Mouse (Mus musculus) inflammation-experienced regulatory T-cells, adult 16 weeks (primary cell): ENCODE measurements around the gene Tmem19. TPM values are rescaled to one million over a fixed set of nuclear protein-coding genes. Genes with fewer than 3 reads are reported as not detected.

Experiments used
- polyA plus RNA-seq: library from polyadenylated mRNA; unstranded; fragments of 100-300 nt; shearing (Covaris generic); gene quantifications from one replicate; pipeline ENCODE4 v1.2.1, GENCODE M21; 2017

Tmem19 gene
- polyA plus RNA-seq: 56.6 TPM

GRCm38 (mm10) chr10:115361840-115362622 is at the start of gene Tmem19:
Gene Tmem19, minus strand, starts transcription at chr10:115362501.

DNA sequence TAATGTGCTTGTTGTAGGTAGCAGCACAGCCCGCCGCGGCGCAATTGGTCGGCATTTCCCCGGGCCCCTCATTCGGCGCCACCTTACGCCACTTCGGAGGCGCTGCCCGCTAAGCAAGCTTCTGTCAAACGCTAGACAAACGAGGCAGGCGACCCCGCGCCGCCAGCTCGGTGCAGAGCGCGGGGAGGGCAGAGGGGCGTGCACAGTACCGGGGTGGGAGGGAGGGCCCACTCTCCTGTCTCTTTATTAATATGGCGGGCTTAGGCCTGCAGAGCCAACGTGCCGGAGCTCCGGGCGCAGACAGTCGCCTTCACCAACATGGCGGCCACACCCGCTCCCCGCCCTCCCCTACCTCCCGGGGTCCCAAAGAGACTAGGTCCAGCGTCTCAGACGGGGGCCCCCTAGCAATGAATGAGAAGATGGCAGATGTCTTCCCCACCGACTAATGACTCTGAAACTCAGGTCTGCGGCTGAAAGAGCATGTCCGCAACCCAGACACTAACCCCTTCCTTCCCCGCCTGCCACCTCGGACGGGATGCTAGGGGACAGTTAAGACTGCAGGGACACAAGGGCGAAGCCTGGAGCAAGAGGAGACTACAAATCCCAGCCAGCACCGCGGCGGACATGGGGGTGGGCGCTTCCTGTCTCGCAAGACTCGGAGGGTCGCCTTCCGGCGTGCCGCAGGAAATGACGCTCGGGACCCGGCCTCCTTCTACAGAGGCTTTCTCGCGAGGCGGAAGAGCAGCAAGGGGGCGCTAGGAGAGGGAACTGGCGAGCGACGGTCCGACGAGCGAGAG is 22.1 kb upstream of the Tmem19 start, which contains the start of the genes Thap2 and Zfc3h1:
Gene Thap2, minus strand, starts transcription at position 223 of the 797 bp plus-strand sequence.
Gene Zfc3h1, plus strand, starts transcription at position 739 of the 797 bp plus-strand sequence.

DNA sequence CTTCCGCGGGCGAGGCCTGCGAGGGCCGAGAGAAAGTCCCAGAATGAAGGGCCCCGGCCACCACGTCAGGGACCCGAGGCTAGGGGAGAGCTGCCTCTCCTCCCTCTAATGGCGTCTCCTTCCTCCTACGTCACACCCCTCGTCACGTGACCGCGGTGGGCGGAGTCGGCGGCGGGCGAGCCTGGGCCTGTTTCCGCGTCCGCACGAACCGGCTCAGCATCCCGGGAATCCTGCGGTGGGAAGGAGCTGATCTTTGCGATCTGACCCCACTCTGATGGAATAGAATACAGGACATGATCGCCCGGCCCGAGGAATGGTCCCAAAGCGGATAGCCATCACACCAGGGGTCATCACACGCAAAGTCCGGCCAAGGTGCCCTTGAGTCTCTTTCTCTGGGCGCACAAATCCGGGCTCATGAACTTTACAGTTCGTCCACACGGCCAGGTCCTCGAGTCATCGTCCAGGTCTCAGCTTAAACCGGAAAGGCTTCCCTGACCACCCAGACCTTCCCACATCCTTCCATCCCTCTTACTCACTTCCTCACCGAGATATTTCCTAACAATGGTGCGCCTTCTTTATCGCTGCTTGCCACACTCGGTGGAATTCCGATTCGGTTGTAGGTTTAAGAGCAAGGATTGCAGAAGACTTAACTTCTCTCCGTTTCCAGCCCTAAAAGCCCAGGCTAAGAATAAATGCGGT is 46.7 kb downstream of the Tmem19 start, which contains the start of gene Rab21:
Gene Rab21, minus strand, starts transcription at position 122 of the 699 bp plus-strand sequence.

Other genes with a start within 250 kb of the Tmem19 start
- not detected for gene Tph2, start 177.5 kb downstream of the Tmem19 start, polyA plus RNA-seq
- 129 TPM for gene Tbc1d15, start 111.0 kb downstream of the Tmem19 start, polyA plus RNA-seq
- gene Rab21, start 46.9 kb downstream of the Tmem19 start, polyA plus RNA-seq: 3.4 TPM
- 13.7 TPM for gene Thap2, start 21.9 kb upstream of the Tmem19 start, polyA plus RNA-seq
- 31.7 TPM for gene Zfc3h1, start 22.5 kb upstream of the Tmem19 start, polyA plus RNA-seq
- not detected for gene A930009A15Rik, start 207.5 kb upstream of the Tmem19 start, polyA plus RNA-seq
- not detected for gene Lgr5, start 225.3 kb upstream of the Tmem19 start, polyA plus RNA-seq